Mouse (Mus musculus) cerebellum, adult 2 months (tissue): ENCODE results near the gene Pafah2. TPM values are rescaled to one million over a fixed set of nuclear protein-coding genes. Genes with fewer than 3 reads are reported as not detected.
A peak's percentile ranks its signal among the peaks of the same experiment; 100 is the strongest.

Experiments used
- DNase-seq, 2 experiments: peaks; one replicate each; pipeline ENCODE4 v3.0.0; 2021
- H3K27ac ChIP-seq: fragments of 200-500 bp; 2 replicates; pipeline ENCODE4 v1.5.1; 2012; ENCODE audit warnings: low read length, control low read depth, inconsistent platforms; ENCODE audit not compliant: insufficient read depth
- H3K27me3 ChIP-seq: fragments of 200-500 bp; 2 replicates; pipeline ENCODE4 v1.6.1; 2012; ENCODE audit warnings: inconsistent platforms, mild to moderate bottlenecking, low read length, moderate library complexity; ENCODE audit not compliant: control insufficient read depth, insufficient read depth
- H3K4me1 ChIP-seq: fragments of 200-500 bp; 2 replicates; pipeline ENCODE4 v1.6.1; 2011; ENCODE audit warnings: low read length; ENCODE audit not compliant: control insufficient read depth, insufficient read depth
- H3K4me3 ChIP-seq: fragments of 200-500 bp; replicated peaks from 2 replicates; pipeline ENCODE3; 2011; ENCODE audit warnings: mild to moderate bottlenecking, low read depth, low read length, control low read depth; ENCODE audit not compliant: insufficient read depth
- CTCF ChIP-seq: fragments of 200-500 bp; IDR thresholded peaks from 2 replicates; pipeline ENCODE4 v1.5.1; 2011; ENCODE audit warnings: low read depth, mild to moderate bottlenecking, control low read depth, low read length, moderate library complexity, borderline replicate concordance; ENCODE audit not compliant: insufficient read depth
- POLR2A ChIP-seq: fragments of 200-500 bp; IDR thresholded peaks from 2 replicates; pipeline ENCODE4 v1.6.1; 2011; ENCODE audit warnings: low read length, control low read depth, borderline replicate concordance; ENCODE audit not compliant: insufficient read depth
- WGBS: fragments of 180-500 bp; shearing (Covaris S2); methylation state at CpG from one replicate; pipeline ENCODE4 v1.1.7; 2018; 5-methylcytosine and 5-hydroxymethylcytosine counted together
- polyA plus RNA-seq: library from polyadenylated mRNA; depleted of rRNA; stranded (reverse); fragments of >200 nt; gene quantifications from 2 replicates; pipeline ENCODE4 v1.2.3, GENCODE M21; 2012

Gene Pafah2
- polyA plus RNA-seq, 1 experiment, result 8.9 TPM

DNA sequence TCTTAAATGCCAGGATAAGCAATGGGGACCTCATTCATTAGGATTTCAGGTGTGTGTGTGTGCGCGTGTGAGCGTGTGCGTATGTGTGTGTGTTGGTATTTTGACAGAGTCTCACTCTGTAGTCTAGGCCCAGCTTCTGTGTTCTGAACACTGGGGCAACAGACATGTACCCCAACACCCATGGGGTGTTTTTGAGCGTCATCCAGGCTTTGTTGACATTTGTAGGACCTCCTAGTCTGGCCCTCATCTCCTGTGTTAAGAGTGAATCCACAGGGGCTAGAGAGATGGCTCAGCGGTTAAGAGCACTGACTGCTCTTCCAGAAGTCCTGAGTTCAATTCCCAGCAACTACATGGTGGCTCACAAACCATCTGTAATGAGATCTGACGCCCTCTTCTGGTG lies 978 bp upstream of the Pafah2 start:
- Histone ChIP-seq H3K27ac (no peak overlapping the region), H3K27me3 (no peaks in the 10 kb centered on the region), H3K4me3 (no peak overlapping the region), H3K4me1 (peaks cover 4% of the 10 kb centered on the region)
- WGBS, result 92% methylated on average over 7 of the region's 7 CpGs
- DNase-seq, result no peak
- TF ChIP-seq CTCF (no peak), POLR2A (no peak)

DNA sequence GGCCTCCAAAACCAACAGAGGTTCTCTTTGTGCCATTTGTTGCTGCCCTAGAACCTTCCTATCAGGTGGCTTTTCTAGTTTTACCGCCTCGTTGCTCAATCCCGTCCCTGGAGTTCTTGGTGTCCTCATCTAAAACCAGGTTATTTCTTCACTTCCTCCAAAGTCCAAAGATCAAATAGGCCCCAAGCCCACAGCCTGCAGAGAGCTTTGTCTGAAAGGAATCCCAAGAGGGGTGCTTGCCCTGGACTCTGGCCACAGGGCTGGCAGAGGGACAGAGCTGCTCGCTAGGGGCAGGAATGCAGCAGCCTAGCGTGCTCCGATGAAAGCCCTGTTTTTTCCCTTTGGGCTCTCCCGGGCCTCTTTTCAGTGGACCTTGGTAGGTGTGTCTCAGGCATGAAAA lies 1.0 kb downstream of the Pafah2 start:
- H3K4me3 ChIP-seq, result no peak overlapping the region

DNA sequence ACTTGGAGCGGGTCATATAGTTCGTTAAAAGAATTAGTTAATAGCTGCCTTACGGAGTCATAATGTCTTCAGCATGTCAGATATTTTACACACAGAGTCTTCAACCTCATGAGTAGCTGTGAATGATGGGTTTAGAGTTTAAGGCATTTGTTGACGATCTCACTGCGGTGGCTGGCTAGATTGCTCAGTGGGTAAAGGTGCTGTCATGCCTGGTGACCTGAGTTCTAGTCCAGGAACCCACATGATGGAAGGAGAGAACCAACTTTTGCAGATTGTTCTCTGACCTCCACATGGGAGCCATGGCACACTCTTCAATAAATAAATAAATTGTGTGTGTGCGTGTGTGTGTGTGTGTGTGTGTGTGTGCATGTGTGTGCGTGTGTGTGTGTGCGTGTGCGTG lies 1.6 kb downstream of the Pafah2 start:
- WGBS, result 91% methylated on average over 9 of the region's 9 CpGs
- H3K27ac ChIP-seq, result no peak overlapping the region

More for the DNA sequence above, 1.0 kb downstream of the Pafah2 start:
- 12% methylated on average over 7 of the region's 7 CpGs for WGBS
- peaks cover 7% of the 10 kb centered on the region for H3K4me1 ChIP-seq
- peak overlapping the region; percentile 33 for H3K27ac ChIP-seq
- H3K27me3 ChIP-seq, result no peaks in the 10 kb centered on the region
- TF ChIP-seq POLR2A (no peak), CTCF (no peak)
- peak; percentile 65 to 70 for DNase-seq

DNA sequence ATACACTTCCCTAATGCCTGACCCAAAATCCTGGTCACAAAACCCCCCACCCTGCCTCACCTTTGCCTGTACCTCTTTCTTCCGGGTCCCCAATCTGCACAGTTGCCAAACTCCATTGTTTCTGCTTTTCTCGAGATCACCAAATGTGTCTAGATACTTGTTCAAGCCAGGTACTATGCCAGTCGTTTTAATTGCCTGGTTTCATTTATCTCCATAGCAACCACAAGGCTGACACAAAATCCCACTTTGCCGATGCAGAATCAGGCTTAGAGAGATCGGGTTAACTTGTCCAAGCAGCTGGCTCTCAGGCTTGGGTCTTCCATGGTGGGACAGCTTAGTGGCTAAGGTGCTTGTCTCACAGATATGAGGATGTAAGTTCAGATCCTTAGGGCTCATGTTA lies 4.1 kb downstream of the Pafah2 start:
- peaks cover 7% of the 10 kb centered on the region for H3K4me1 ChIP-seq
- H3K27me3 ChIP-seq, result no peaks in the 10 kb centered on the region
- WGBS, result 39% methylated on average over 5 of the region's 5 CpGs
- no peak for TF ChIP-seq CTCF
- no peak for TF ChIP-seq POLR2A
- DNase-seq, result no peak
- H3K27ac ChIP-seq, result no peak overlapping the region
- no peak overlapping the region for H3K4me3 ChIP-seq

More for the DNA sequence above, 1.6 kb downstream of the Pafah2 start:
- Histone ChIP-seq H3K4me1 (peaks cover 7% of the 10 kb centered on the region), H3K27me3 (no peaks in the 10 kb centered on the region), H3K4me3 (no peak overlapping the region)
- TF ChIP-seq CTCF (no peak), POLR2A (no peak)
- DNase-seq, result no peak

DNA sequence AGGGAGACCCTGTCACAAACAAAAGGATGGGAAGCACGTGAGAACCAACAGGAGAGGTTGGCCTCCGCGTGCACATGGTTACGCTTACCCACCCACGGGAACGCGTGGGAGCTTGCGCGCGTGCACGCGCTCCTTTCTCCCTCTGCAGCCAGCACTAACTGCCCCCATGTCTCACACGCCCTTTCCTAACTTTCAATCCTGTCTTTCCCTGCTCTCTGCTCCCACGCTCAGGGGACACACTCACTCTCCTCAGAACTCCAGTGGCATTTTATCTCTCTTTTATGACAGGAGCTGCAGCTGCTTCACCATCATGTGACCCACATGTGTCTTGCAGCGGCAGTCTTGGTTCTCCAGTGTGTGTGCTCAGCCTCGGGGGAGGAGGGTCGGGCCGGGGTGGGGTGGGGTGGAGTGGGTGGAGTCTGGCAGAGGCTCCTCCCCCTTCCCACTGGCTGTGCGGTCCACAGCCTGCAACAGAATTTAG lies 5.1 kb downstream of the Pafah2 start:
- WGBS, result 20% methylated on average over 19 of the region's 19 CpGs
- no peaks in the 10 kb centered on the region for H3K27me3 ChIP-seq
- TF ChIP-seq CTCF, result no peak
- TF ChIP-seq POLR2A, result no peak
- peaks cover 7% of the 10 kb centered on the region for H3K4me1 ChIP-seq
- no peak overlapping the region for H3K27ac ChIP-seq
- peak in 1 of 2 experiments; percentile 37 for DNase-seq
- peak overlapping the region; percentile 37 for H3K4me3 ChIP-seq

DNA sequence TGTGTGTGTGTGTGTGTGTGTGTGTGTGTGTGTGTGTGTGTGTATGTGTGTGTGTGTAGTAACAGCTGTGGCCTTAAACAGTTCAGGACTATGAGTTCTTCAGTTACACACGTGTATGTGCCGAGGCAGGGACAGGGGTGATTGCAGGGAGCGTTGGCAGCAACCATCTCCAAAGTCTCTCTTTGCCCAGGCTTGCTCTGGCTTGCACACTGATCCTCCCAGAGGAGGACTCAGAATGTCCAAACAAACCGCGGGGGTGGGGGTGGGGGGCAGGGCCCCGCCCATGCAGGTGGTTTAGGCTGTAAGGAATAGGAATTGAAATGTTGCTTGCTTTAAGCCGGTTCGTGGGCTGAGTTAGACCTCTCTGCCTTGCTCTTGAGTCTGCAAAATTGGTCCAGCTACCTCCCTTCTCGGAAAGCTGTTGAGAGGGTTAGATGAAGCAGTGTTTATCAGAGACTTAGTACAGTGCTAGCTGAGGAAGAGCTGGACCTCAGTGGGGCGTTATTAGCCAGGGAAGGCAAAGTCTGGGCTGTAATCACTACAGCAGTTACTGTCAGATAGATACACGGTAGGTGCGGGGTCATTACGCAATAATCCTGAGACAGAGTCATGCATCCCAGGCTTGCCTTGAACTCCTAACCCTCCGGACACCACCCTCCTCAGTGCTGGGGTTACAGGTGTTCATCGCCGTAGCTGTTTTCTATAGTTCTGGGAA lies 5.9 kb downstream of the Pafah2 start:
- no peak overlapping the region for H3K4me3 ChIP-seq
- WGBS, result 70% methylated on average over 16 of the region's 16 CpGs
- TF ChIP-seq POLR2A, result no peak
- TF ChIP-seq CTCF, result no peak

DNA sequence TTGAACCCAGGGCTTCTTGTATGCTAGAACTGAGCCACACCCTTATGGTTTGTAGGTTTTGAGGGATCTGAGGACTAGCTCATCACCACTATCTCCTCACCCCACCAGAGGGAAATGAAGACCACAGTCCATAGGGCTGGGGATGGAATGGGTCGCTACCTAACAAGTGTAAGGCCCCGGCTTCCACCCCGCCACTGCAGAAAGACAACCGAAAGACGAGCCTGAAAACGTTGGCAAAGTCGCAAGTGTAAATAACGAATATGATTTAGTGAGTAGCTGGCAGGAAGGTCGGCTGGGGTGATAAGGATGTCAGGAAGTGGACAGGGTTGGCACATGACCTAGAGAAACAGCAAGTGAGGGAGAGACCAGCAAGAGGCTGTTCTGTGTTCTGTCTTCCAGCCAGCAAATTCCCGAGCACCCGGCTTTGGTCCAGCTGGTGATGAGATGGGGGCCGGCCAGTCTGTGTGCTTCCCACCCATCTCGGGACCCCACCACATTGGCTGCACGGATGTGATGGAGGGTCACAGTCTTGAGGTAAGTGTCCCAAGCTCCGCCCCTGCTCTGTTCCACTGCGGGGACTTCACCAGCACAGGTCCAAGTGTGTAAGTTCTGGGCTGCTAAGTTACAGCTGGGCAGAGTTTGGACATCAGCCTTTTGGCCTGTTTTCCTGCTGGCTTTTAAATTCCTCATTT lies 6.6 kb downstream of the Pafah2 start:
- H3K27ac ChIP-seq, result no peak overlapping the region
- TF ChIP-seq POLR2A (no peak), CTCF (no peak)
- 53% methylated on average over 16 of the region's 16 CpGs for WGBS
- no peak for DNase-seq
- H3K27me3 ChIP-seq, result no peaks in the 10 kb centered on the region
- H3K4me3 ChIP-seq, result no peak overlapping the region
- H3K4me1 ChIP-seq, result peaks cover 7% of the 10 kb centered on the region

More for the DNA sequence above, 5.9 kb downstream of the Pafah2 start:
- no peak for DNase-seq
- peaks cover 7% of the 10 kb centered on the region for H3K4me1 ChIP-seq
- no peak overlapping the region for H3K27ac ChIP-seq
- no peaks in the 10 kb centered on the region for H3K27me3 ChIP-seq

DNA sequence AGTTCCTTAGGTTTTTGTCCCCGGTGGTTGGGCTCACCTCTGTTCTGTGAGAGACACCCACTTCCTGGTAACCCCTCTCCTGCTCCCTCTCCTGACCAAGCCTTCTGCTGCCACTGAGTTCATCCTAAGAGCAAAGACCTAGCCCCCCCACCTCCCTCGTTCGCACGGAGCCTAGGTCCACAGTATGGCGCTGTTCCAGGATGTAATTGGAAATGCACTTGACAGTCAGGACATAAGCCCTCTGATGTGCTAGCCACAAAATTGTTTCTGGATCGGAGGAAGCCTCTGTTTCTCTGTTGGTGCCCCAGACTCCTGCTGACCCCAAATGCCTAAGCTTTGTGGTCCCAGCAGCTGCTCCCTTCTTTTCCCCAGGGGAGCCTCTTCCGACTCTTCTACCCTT lies 7.6 kb downstream of the Pafah2 start:
- 32% methylated on average over 7 of the region's 7 CpGs for WGBS
- DNase-seq, result no peak
- TF ChIP-seq CTCF (no peak), POLR2A (no peak)
- Histone ChIP-seq H3K4me1 (peaks cover 3% of the 10 kb centered on the region), H3K27ac (no peak overlapping the region), H3K4me3 (no peak overlapping the region), H3K27me3 (no peaks in the 10 kb centered on the region)
